24 mouse cellular contexts compared by ENCODE assay signal in the genomic region with DNA sequence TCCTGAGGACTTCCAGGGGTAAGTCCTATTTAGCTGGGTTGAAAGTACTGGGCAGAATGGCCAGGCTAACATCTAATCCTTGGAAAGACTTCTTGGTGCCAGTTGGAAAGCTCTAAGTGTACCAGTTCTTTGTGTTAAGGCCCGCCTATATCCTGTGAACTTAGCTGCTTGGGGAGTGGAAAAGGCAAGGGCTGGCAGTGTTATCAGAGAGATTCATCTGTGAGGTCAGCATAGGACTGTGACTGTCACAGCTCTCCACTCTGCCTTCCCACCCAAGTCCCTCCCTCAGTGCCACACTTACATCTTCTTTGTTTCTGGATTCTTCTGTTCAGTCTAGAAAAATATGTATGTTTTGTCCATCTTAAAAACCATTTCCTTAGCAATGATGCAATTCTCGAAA.
"Had no signal": no experiment of that assay in that cellular context is flagged by ENCODE, and none has a peak within 500 bp of the region (broad histone marks: within the 10 kb centered on the region; RNA-seq: fewer than 3 reads in every experiment).

No protein-coding gene starts in this region.

- ATAC-seq: hindbrain, postnatal 0 days; intestine, embryonic 16.5 days had no signal

- H3K27ac ChIP-seq: heart, adult 2 months; heart, embryonic 13.5 days; heart, embryonic 15.5 days; hindbrain, embryonic 13.5 days; hindbrain, embryonic 15.5 days; hindbrain, postnatal 0 days; kidney, embryonic 15.5 days; kidney, postnatal 0 days; limb, embryonic 13.5 days; limb, embryonic 15.5 days had no signal

- H3K9ac ChIP-seq: heart, embryonic 13.5 days; heart, embryonic 15.5 days; hindbrain, embryonic 13.5 days; hindbrain, embryonic 15.5 days; kidney, embryonic 15.5 days; limb, embryonic 13.5 days; limb, embryonic 15.5 days had no signal

- H3K27me3 ChIP-seq: heart, embryonic 13.5 days; heart, embryonic 15.5 days; hindbrain, embryonic 13.5 days; hindbrain, embryonic 15.5 days; kidney, embryonic 15.5 days; limb, embryonic 13.5 days; limb, embryonic 15.5 days had no signal

- H3K4me3 ChIP-seq: heart, adult 2 months; heart, embryonic 13.5 days; heart, embryonic 15.5 days; hindbrain, embryonic 13.5 days; hindbrain, embryonic 15.5 days; kidney, embryonic 15.5 days; limb, embryonic 13.5 days; limb, embryonic 15.5 days had no signal

- H3K4me2 ChIP-seq: heart, embryonic 11.5 days; heart, embryonic 13.5 days; heart, embryonic 15.5 days; hindbrain, embryonic 13.5 days; hindbrain, embryonic 15.5 days; kidney, embryonic 15.5 days; limb, embryonic 13.5 days; limb, embryonic 15.5 days had no signal

- H3K4me1 ChIP-seq: hindbrain, embryonic 13.5 days; hindbrain, embryonic 15.5 days; kidney, embryonic 15.5 days; limb, embryonic 13.5 days; limb, embryonic 15.5 days had no signal

- DNase-seq: gastrocnemius, postnatal 14 days; gastrocnemius, postnatal 36 days; heart, adult 2 months; heart, postnatal 14 days; heart, postnatal 36 days; kidney, adult 11 months; kidney, adult 2 months; kidney, adult 9 months; kidney, postnatal 14 days; kidney, postnatal 36 days; layer of hippocampus, adult 9-11 months; layer of hippocampus, postnatal 36 days; left cerebral cortex, postnatal 4 days had no signal

- H3K9me3 ChIP-seq: heart, embryonic 13.5 days; heart, embryonic 15.5 days; hindbrain, embryonic 13.5 days; hindbrain, embryonic 15.5 days; kidney, embryonic 15.5 days; limb, embryonic 13.5 days; limb, embryonic 15.5 days had no signal

- H3K36me3 ChIP-seq: heart, embryonic 15.5 days; kidney, embryonic 15.5 days; limb, embryonic 13.5 days; limb, embryonic 15.5 days had no signal
